ENCODE assay signal across 16 mouse cellular contexts in genomic region chr9:72434876-72435275, GRCm38 (mm10). TPM values are rescaled to one million over a fixed set of nuclear protein-coding genes. Genes with fewer than 3 reads are reported as not detected.
DNase-seq lines count a peak whose midpoint lies in the region; ATAC-seq and TF ChIP-seq lines count a peak whose summit lies in the region.
"Had no signal": no experiment of that assay in that cellular context is flagged by ENCODE, and none has a peak within 500 bp of the region (broad histone marks: within the 10 kb centered on the region; RNA-seq: fewer than 3 reads in every experiment).

No protein-coding gene starts in this region.

- TF ChIP-seq CTCF in liver, postnatal 0 days (IDR thresholded peaks at IDR 0.05; ENCODE audit: low read depth): no peak

- no peak overlapping the region for H3K4me3 ChIP-seq in embryonic facial prominence, embryonic 11.5 days (ENCODE audit: low read depth, low read length)
- no peak overlapping the region for H3K4me3 ChIP-seq in embryonic facial prominence, embryonic 10.5 days
- H3K4me3 ChIP-seq in midbrain, embryonic 13.5 days (replicated peaks): no peak overlapping the region
- no peak overlapping the region for H3K4me3 ChIP-seq in midbrain, embryonic 16.5 days (ENCODE audit: low read depth, low read length)
- H3K4me3 ChIP-seq in embryonic facial prominence, embryonic 13.5 days: peak overlapping the region; percentile 9; the same call in 1 of the 2 replicates
- no peak overlapping the region for H3K4me3 ChIP-seq in liver, postnatal 0 days (ENCODE audit: low read depth, low read length)
- H3K4me3 ChIP-seq in kidney, embryonic 16.5 days (ENCODE audit: low read length): no peak overlapping the region
- H3K4me3 ChIP-seq: hindbrain, embryonic 12.5 days; intestine, embryonic 15.5 days had no signal

- no peaks in the 10 kb centered on the region for H3K36me3 ChIP-seq in embryonic facial prominence, embryonic 11.5 days (replicated peaks; ENCODE audit: control insufficient read depth, insufficient read depth, low read depth, low read length)
- no peaks in the 10 kb centered on the region; the same call in 1 of the 2 replicates for H3K36me3 ChIP-seq in embryonic facial prominence, embryonic 10.5 days (replicated peaks)
- H3K36me3 ChIP-seq in midbrain, embryonic 13.5 days: no peaks in the 10 kb centered on the region
- H3K36me3 ChIP-seq in midbrain, embryonic 16.5 days (ENCODE audit: control insufficient read depth, insufficient read depth, low read length): no peaks in the 10 kb centered on the region
- no peaks in the 10 kb centered on the region for H3K36me3 ChIP-seq in embryonic facial prominence, embryonic 13.5 days
- no peaks in the 10 kb centered on the region for H3K36me3 ChIP-seq in liver, postnatal 0 days (replicated peaks; ENCODE audit: insufficient read depth, low read length)
- H3K36me3 ChIP-seq in kidney, embryonic 16.5 days (ENCODE audit: insufficient read depth, low read length): no peaks in the 10 kb centered on the region
- H3K36me3 ChIP-seq: hindbrain, embryonic 12.5 days; intestine, embryonic 15.5 days had no signal

- no peaks in the 10 kb centered on the region for H3K27me3 ChIP-seq in embryonic facial prominence, embryonic 11.5 days (ENCODE audit: control insufficient read depth, insufficient read depth, low read length)
- no peaks in the 10 kb centered on the region for H3K27me3 ChIP-seq in embryonic facial prominence, embryonic 10.5 days (replicated peaks; ENCODE audit: low read depth, poor library complexity, severe bottlenecking)
- no peaks in the 10 kb centered on the region for H3K27me3 ChIP-seq in midbrain, embryonic 13.5 days
- no peaks in the 10 kb centered on the region for H3K27me3 ChIP-seq in midbrain, embryonic 16.5 days (ENCODE audit: control insufficient read depth, insufficient read depth, low read depth, low read length)
- H3K27me3 ChIP-seq in embryonic facial prominence, embryonic 13.5 days: no peaks in the 10 kb centered on the region
- no peaks in the 10 kb centered on the region for H3K27me3 ChIP-seq in liver, postnatal 0 days (ENCODE audit: insufficient read depth, low read length)
- no peaks in the 10 kb centered on the region for H3K27me3 ChIP-seq in kidney, embryonic 16.5 days (ENCODE audit: insufficient read depth, low read length)
- H3K27me3 ChIP-seq: hindbrain, embryonic 12.5 days; intestine, embryonic 15.5 days had no signal

- H3K4me1 ChIP-seq in embryonic facial prominence, embryonic 11.5 days (ENCODE audit: control insufficient read depth, insufficient read depth, low read length): no peaks in the 10 kb centered on the region
- peaks cover 16% of the 10 kb centered on the region for H3K4me1 ChIP-seq in embryonic facial prominence, embryonic 10.5 days
- peaks cover 14% of the 10 kb centered on the region for H3K4me1 ChIP-seq in midbrain, embryonic 13.5 days (replicated peaks)
- H3K4me1 ChIP-seq in midbrain, embryonic 16.5 days (ENCODE audit: control insufficient read depth, insufficient read depth, low read length): peaks cover 9% of the 10 kb centered on the region
- peaks cover 17% of the 10 kb centered on the region for H3K4me1 ChIP-seq in embryonic facial prominence, embryonic 13.5 days
- peaks cover 15% of the 10 kb centered on the region for H3K4me1 ChIP-seq in liver, postnatal 0 days (ENCODE audit: insufficient read depth)
- peaks cover 9% of the 10 kb centered on the region for H3K4me1 ChIP-seq in kidney, embryonic 16.5 days (ENCODE audit: insufficient read depth, low read length)

- H3K27ac ChIP-seq in embryonic facial prominence, embryonic 11.5 days (replicated peaks; ENCODE audit: low read depth, low read length): no peak overlapping the region
- H3K27ac ChIP-seq in embryonic facial prominence, embryonic 10.5 days (replicated peaks): no peak overlapping the region
- H3K27ac ChIP-seq in midbrain, embryonic 13.5 days: no peak overlapping the region
- no peak overlapping the region for H3K27ac ChIP-seq in midbrain, embryonic 16.5 days (ENCODE audit: low read length)
- no peak overlapping the region for H3K27ac ChIP-seq in embryonic facial prominence, embryonic 13.5 days
- no peak overlapping the region for H3K27ac ChIP-seq in liver, postnatal 0 days (ENCODE audit: low read depth)
- H3K27ac ChIP-seq in kidney, embryonic 16.5 days (ENCODE audit: low read length): no peak overlapping the region
- H3K27ac ChIP-seq: hindbrain, embryonic 12.5 days; intestine, embryonic 15.5 days; macrophage; stomach, postnatal 0 days had no signal

- WGBS in embryonic facial prominence, embryonic 11.5 days: 56% methylated on average over 9 of the region's 9 CpGs
- WGBS in embryonic facial prominence, embryonic 10.5 days: 64% methylated on average over 9 of the region's 9 CpGs
- WGBS in midbrain, embryonic 13.5 days: 43% methylated on average over 9 of the region's 9 CpGs
- WGBS in midbrain, embryonic 16.5 days: 57% methylated on average over 9 of the region's 9 CpGs
- WGBS in embryonic facial prominence, embryonic 13.5 days: 42% methylated on average over 9 of the region's 9 CpGs
- WGBS in liver, postnatal 0 days (ENCODE audit: insufficient replicate concordance): 79% methylated on average over 9 of the region's 9 CpGs
- WGBS in kidney, embryonic 16.5 days: 73% methylated on average over 9 of the region's 9 CpGs

- H3K9ac ChIP-seq in embryonic facial prominence, embryonic 11.5 days (replicated peaks; ENCODE audit: low read length): no peak overlapping the region
- 0 out of 2 replicates have a peak overlapping the region, but pooled peaks have one; percentile 10 for H3K9ac ChIP-seq in midbrain, embryonic 13.5 days (replicated peaks)
- no peak overlapping the region for H3K9ac ChIP-seq in midbrain, embryonic 16.5 days (ENCODE audit: low read depth, low read length)
- H3K9ac ChIP-seq in embryonic facial prominence, embryonic 13.5 days: no peak overlapping the region
- no peak overlapping the region for H3K9ac ChIP-seq in liver, postnatal 0 days (replicated peaks)
- H3K9ac ChIP-seq in kidney, embryonic 16.5 days (replicated peaks; ENCODE audit: low read length): no peak overlapping the region
- H3K9ac ChIP-seq: hindbrain, embryonic 12.5 days; intestine, embryonic 15.5 days had no signal

- no peak for TF ChIP-seq EP300 in liver, postnatal 0 days (IDR thresholded peaks at IDR 0.05; ENCODE audit: low read depth)

- no peaks in the 10 kb centered on the region for H3K9me3 ChIP-seq in embryonic facial prominence, embryonic 11.5 days (replicated peaks; ENCODE audit: control insufficient read depth, low read length)
- H3K9me3 ChIP-seq in embryonic facial prominence, embryonic 10.5 days: no peaks in the 10 kb centered on the region
- H3K9me3 ChIP-seq in midbrain, embryonic 13.5 days: no peaks in the 10 kb centered on the region
- H3K9me3 ChIP-seq in midbrain, embryonic 16.5 days (replicated peaks; ENCODE audit: control insufficient read depth, low read length, poor library complexity, severe bottlenecking): no peaks in the 10 kb centered on the region
- H3K9me3 ChIP-seq in embryonic facial prominence, embryonic 13.5 days: no peaks in the 10 kb centered on the region
- no peaks in the 10 kb centered on the region for H3K9me3 ChIP-seq in liver, postnatal 0 days (ENCODE audit: low read length)
- no peaks in the 10 kb centered on the region for H3K9me3 ChIP-seq in kidney, embryonic 16.5 days (ENCODE audit: low read length)
- H3K9me3 ChIP-seq: hindbrain, embryonic 12.5 days; intestine, embryonic 15.5 days had no signal

- H3K4me2 ChIP-seq in embryonic facial prominence, embryonic 11.5 days (ENCODE audit: low read depth, low read length): no peak overlapping the region; the same call in 1 of the 2 replicates
- no peak overlapping the region for H3K4me2 ChIP-seq in midbrain, embryonic 13.5 days (replicated peaks)
- H3K4me2 ChIP-seq in midbrain, embryonic 16.5 days (ENCODE audit: low read length): no peak overlapping the region
- H3K4me2 ChIP-seq in embryonic facial prominence, embryonic 13.5 days: peak overlapping the region; percentile 27
- H3K4me2 ChIP-seq in liver, postnatal 0 days (ENCODE audit: low read depth, low read length): peak overlapping the region; percentile 51; the same call in 1 of the 2 replicates
- H3K4me2 ChIP-seq in kidney, embryonic 16.5 days (replicated peaks; ENCODE audit: low read depth, low read length): no peak overlapping the region
- H3K4me2 ChIP-seq: hindbrain, embryonic 12.5 days; intestine, embryonic 15.5 days had no signal

- ATAC-seq in embryonic facial prominence, embryonic 11.5 days (replicated peaks; ENCODE audit: insufficient number of reproducible peaks, low FRiP score, low TSS enrichment, low read depth): no peak
- ATAC-seq in midbrain, embryonic 13.5 days: no peak
- ATAC-seq in midbrain, embryonic 16.5 days: no peak
- no peak for ATAC-seq in embryonic facial prominence, embryonic 13.5 days (ENCODE audit: insufficient number of reproducible peaks, insufficient read depth, low FRiP score, low TSS enrichment, low read depth)
- no peak for ATAC-seq in liver, postnatal 0 days
- ATAC-seq in kidney, embryonic 16.5 days (ENCODE audit: low FRiP score, low TSS enrichment): no peak
- ATAC-seq in megakaryocyte, adult 5-6 weeks (ENCODE audit: poor library complexity, severe bottlenecking): no peak
- ATAC-seq: intestine, embryonic 15.5 days; Patski had no signal

- DNase-seq in embryonic facial prominence, embryonic 11.5 days (ENCODE audit: low spot score): peak; percentile 58
- DNase-seq in embryonic facial prominence, embryonic 10.5 days (ENCODE audit: low spot score): no peak
- no peak for DNase-seq in liver, postnatal 0 days
- DNase-seq: heart, adult 18-20 months; kidney, postnatal 10 days; lung, adult 18-20 months had no signal

RNA-seq across cellular contexts. Expression of gene Mns1, which starts 2.9 kb away (rescaled TPM):
- 50.7 and 50.9 TPM in 2 replicates for polyA plus RNA-seq in embryonic facial prominence, embryonic 11.5 days (2014; fragmentation: Nextera tagmentation; extraction: Ambion mirVana)
- 59.8 and 62.4 TPM in 2 replicates for polyA plus RNA-seq in embryonic facial prominence, embryonic 10.5 days (2016; fragmentation: Nextera tagmentation; extraction: Ambion mirVana)
- polyA plus RNA-seq in midbrain, embryonic 13.5 days (2015; fragmentation: Nextera tagmentation; extraction: Ambion mirVana): 16.1 and 19.9 TPM in 2 replicates
- 6.3 and 6.6 TPM in 2 replicates for polyA plus RNA-seq in midbrain, embryonic 16.5 days (2015; fragmentation: Nextera tagmentation; extraction: Ambion mirVana)
- 29.6 and 34.1 TPM in 2 replicates for polyA plus RNA-seq in embryonic facial prominence, embryonic 13.5 days (2015; fragmentation: Nextera tagmentation; extraction: Ambion mirVana)
- polyA plus RNA-seq in liver, postnatal 0 days (2015; fragmentation: Nextera tagmentation; extraction: Ambion mirVana): 36.4 and 41.9 TPM in 2 replicates
- 25.3 and 31.3 TPM in 2 replicates for polyA plus RNA-seq in kidney, embryonic 16.5 days (2015; fragmentation: Nextera tagmentation; extraction: Ambion mirVana)
- 21.0 and 25.9 TPM in 2 replicates for total RNA-seq in megakaryocyte, adult 5-6 weeks (2015)
- total RNA-seq in megakaryocyte, adult 5-6 weeks (2017): 29.4 and 31.4 TPM in 2 replicates

RNA-seq across cellular contexts. Expression of gene Tex9, which starts 57.1 kb away (rescaled TPM):
- polyA plus RNA-seq in embryonic facial prominence, embryonic 11.5 days (2014; fragmentation: Nextera tagmentation; extraction: Ambion mirVana): 53.4 and 64.5 TPM in 2 replicates
- 53.6 and 56.9 TPM in 2 replicates for polyA plus RNA-seq in embryonic facial prominence, embryonic 10.5 days (2016; fragmentation: Nextera tagmentation; extraction: Ambion mirVana)
- 50.7 and 53.0 TPM in 2 replicates for polyA plus RNA-seq in midbrain, embryonic 13.5 days (2015; fragmentation: Nextera tagmentation; extraction: Ambion mirVana)
- polyA plus RNA-seq in midbrain, embryonic 16.5 days (2015; fragmentation: Nextera tagmentation; extraction: Ambion mirVana): 32.7 and 41.2 TPM in 2 replicates
- polyA plus RNA-seq in embryonic facial prominence, embryonic 13.5 days (2015; fragmentation: Nextera tagmentation; extraction: Ambion mirVana): 44.5 and 48.2 TPM in 2 replicates
- 4.1 and 4.9 TPM in 2 replicates for polyA plus RNA-seq in liver, postnatal 0 days (2015; fragmentation: Nextera tagmentation; extraction: Ambion mirVana)
- polyA plus RNA-seq in kidney, embryonic 16.5 days (2015; fragmentation: Nextera tagmentation; extraction: Ambion mirVana): 28.2 and 38.3 TPM in 2 replicates
- 1.5 and 4.0 TPM in 2 replicates for total RNA-seq in megakaryocyte, adult 5-6 weeks (2015)
- 5.4 and 5.9 TPM in 2 replicates for total RNA-seq in megakaryocyte, adult 5-6 weeks (2017)

Comparison
In these comparisons a context has a peak if more than half of its experiments do, and no peak if none do; other contexts are left out.
1. H3K4me2 ChIP-seq: peak in embryonic facial prominence, embryonic 13.5 days (single experiment) and liver, postnatal 0 days (single experiment); none in embryonic facial prominence, embryonic 11.5 days (single experiment), midbrain, embryonic 13.5 days (single experiment), midbrain, embryonic 16.5 days (single experiment) and kidney, embryonic 16.5 days (single experiment).